17 mouse cellular contexts compared by ENCODE assay signal in the genomic region with DNA sequence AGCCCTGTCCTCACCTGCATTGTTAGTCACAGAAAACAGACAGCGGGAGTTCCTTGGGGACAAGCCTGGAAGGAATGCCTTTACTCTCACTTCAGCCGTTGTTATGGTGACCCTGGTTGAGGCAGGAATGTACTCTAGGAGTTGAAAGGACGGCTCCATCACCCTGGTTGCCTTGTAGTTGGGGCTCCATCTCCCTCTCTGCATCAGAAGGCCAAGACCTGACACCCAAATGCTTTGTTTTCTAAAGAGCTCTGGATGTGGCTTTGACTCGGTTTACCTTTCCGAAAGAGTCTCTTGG. TPM values are rescaled to one million over a fixed set of nuclear protein-coding genes. Genes with fewer than 3 reads are reported as not detected.
DNase-seq lines count a peak whose midpoint lies in the region; ATAC-seq lines count a peak whose summit lies in the region.
"Had no signal": no experiment of that assay in that cellular context is flagged by ENCODE, and none has a peak within 500 bp of the region (broad histone marks: within the 10 kb centered on the region; RNA-seq: fewer than 3 reads in every experiment).

No protein-coding gene starts in this region.

- H3K4me1 ChIP-seq in forebrain, embryonic 10.5 days = peaks cover 58% of the 10 kb centered on the region
- H3K4me1 ChIP-seq in forebrain, embryonic 14.5 days (ENCODE audit: control insufficient read depth, insufficient read depth, low read length) = peaks cover 32% of the 10 kb centered on the region
- H3K4me1 ChIP-seq in midbrain, embryonic 10.5 days = peaks cover 59% of the 10 kb centered on the region
- peaks cover 36% of the 10 kb centered on the region for H3K4me1 ChIP-seq in midbrain, embryonic 11.5 days (ENCODE audit: control insufficient read depth, insufficient read depth, low read length)
- peaks cover 53% of the 10 kb centered on the region for H3K4me1 ChIP-seq in hindbrain, embryonic 15.5 days (replicated peaks)
- peaks cover 14% of the 10 kb centered on the region for H3K4me1 ChIP-seq in stomach, embryonic 15.5 days

- ATAC-seq in forebrain, embryonic 14.5 days = no peak
- no peak for ATAC-seq in midbrain, embryonic 11.5 days (ENCODE audit: low FRiP score)
- ATAC-seq in hindbrain, embryonic 15.5 days (ENCODE audit: low FRiP score, low read depth) = no peak
- ATAC-seq in stomach, embryonic 15.5 days (ENCODE audit: insufficient read depth, low FRiP score, low read depth) = no peak

- no peak overlapping the region for H3K4me2 ChIP-seq in forebrain, embryonic 14.5 days (ENCODE audit: low read length)
- no peak overlapping the region for H3K4me2 ChIP-seq in midbrain, embryonic 11.5 days
- no peak overlapping the region for H3K4me2 ChIP-seq in hindbrain, embryonic 15.5 days
- no peak overlapping the region for H3K4me2 ChIP-seq in stomach, embryonic 15.5 days
- H3K4me2 ChIP-seq: embryonic facial prominence, embryonic 15.5 days; heart, embryonic 12.5 days; limb, embryonic 12.5 days; liver, embryonic 15.5 days had no signal

- H3K36me3 ChIP-seq in forebrain, embryonic 10.5 days (replicated peaks) = no peaks in the 10 kb centered on the region
- no peaks in the 10 kb centered on the region for H3K36me3 ChIP-seq in forebrain, embryonic 14.5 days (ENCODE audit: control insufficient read depth, insufficient read depth, low read length)
- H3K36me3 ChIP-seq in midbrain, embryonic 10.5 days = no peaks in the 10 kb centered on the region
- no peaks in the 10 kb centered on the region for H3K36me3 ChIP-seq in midbrain, embryonic 11.5 days (ENCODE audit: control insufficient read depth, insufficient read depth, low read length)
- no peaks in the 10 kb centered on the region for H3K36me3 ChIP-seq in hindbrain, embryonic 15.5 days
- no peaks in the 10 kb centered on the region for H3K36me3 ChIP-seq in stomach, embryonic 15.5 days
- H3K36me3 ChIP-seq: embryonic facial prominence, embryonic 15.5 days; heart, embryonic 12.5 days; limb, embryonic 12.5 days; liver, embryonic 15.5 days had no signal

- peak; percentile 35 for DNase-seq in forebrain, embryonic 10.5 days (ENCODE audit: extremely low spot score, low spot score)
- DNase-seq in forebrain, embryonic 14.5 days (ENCODE audit: low spot score) = no peak
- no peak for DNase-seq in midbrain, embryonic 10.5 days (ENCODE audit: low spot score)
- DNase-seq in midbrain, embryonic 11.5 days (ENCODE audit: low spot score, missing footprints) = no peak
- DNase-seq in kidney, adult 18-20 months = no peak
- no peak for DNase-seq in liver
- DNase-seq: gastrocnemius, postnatal 36 days; heart, postnatal 36 days; lung, postnatal 14 days; right cerebral cortex, adult 18-20 months; thymus, postnatal 25 days had no signal

- 50% methylated on average over 5 of the region's 5 CpGs for WGBS in forebrain, embryonic 10.5 days
- WGBS in forebrain, embryonic 14.5 days = 40% methylated on average over 5 of the region's 5 CpGs
- 33% methylated on average over 5 of the region's 5 CpGs for WGBS in midbrain, embryonic 10.5 days
- 33% methylated on average over 5 of the region's 5 CpGs for WGBS in midbrain, embryonic 11.5 days
- 37% methylated on average over 5 of the region's 5 CpGs for WGBS in hindbrain, embryonic 15.5 days
- 62% methylated on average over 5 of the region's 5 CpGs for WGBS in stomach, embryonic 15.5 days

- H3K9ac ChIP-seq in forebrain, embryonic 14.5 days (ENCODE audit: low read length) = no peak overlapping the region
- no peak overlapping the region for H3K9ac ChIP-seq in midbrain, embryonic 11.5 days (ENCODE audit: low read length)
- no peak overlapping the region for H3K9ac ChIP-seq in hindbrain, embryonic 15.5 days
- H3K9ac ChIP-seq in stomach, embryonic 15.5 days = no peak overlapping the region
- H3K9ac ChIP-seq: embryonic facial prominence, embryonic 15.5 days; heart, embryonic 12.5 days; limb, embryonic 12.5 days; liver, embryonic 15.5 days had no signal

- H3K9me3 ChIP-seq in forebrain, embryonic 10.5 days = no peaks in the 10 kb centered on the region
- H3K9me3 ChIP-seq in forebrain, embryonic 14.5 days (replicated peaks; ENCODE audit: control insufficient read depth, low read length) = no peaks in the 10 kb centered on the region
- H3K9me3 ChIP-seq in midbrain, embryonic 10.5 days (replicated peaks) = no peaks in the 10 kb centered on the region
- H3K9me3 ChIP-seq in midbrain, embryonic 11.5 days (ENCODE audit: control insufficient read depth, low read length) = no peaks in the 10 kb centered on the region
- H3K9me3 ChIP-seq in hindbrain, embryonic 15.5 days = no peaks in the 10 kb centered on the region
- no peaks in the 10 kb centered on the region for H3K9me3 ChIP-seq in stomach, embryonic 15.5 days
- H3K9me3 ChIP-seq: embryonic facial prominence, embryonic 15.5 days; heart, embryonic 12.5 days; limb, embryonic 12.5 days; liver, embryonic 15.5 days had no signal

- H3K27ac ChIP-seq in forebrain, embryonic 10.5 days = peak overlapping the region; percentile 90
- H3K27ac ChIP-seq in forebrain, embryonic 14.5 days (ENCODE audit: low read depth, low read length) = no peak overlapping the region
- peak overlapping the region; percentile 90 for H3K27ac ChIP-seq in midbrain, embryonic 10.5 days (replicated peaks)
- no peak overlapping the region for H3K27ac ChIP-seq in midbrain, embryonic 11.5 days (ENCODE audit: low read depth, low read length)
- peak overlapping the region; percentile 48; the same call in 1 of the 2 replicates for H3K27ac ChIP-seq in hindbrain, embryonic 15.5 days (replicated peaks)
- H3K27ac ChIP-seq in stomach, embryonic 15.5 days = peak overlapping the region; percentile 59; the same call in 1 of the 2 replicates
- H3K27ac ChIP-seq: embryonic facial prominence, embryonic 15.5 days; limb, embryonic 12.5 days; liver, embryonic 15.5 days had no signal

- peak overlapping the region; percentile 18; the same call in 1 of the 2 replicates for H3K4me3 ChIP-seq in forebrain, embryonic 10.5 days
- H3K4me3 ChIP-seq in forebrain, embryonic 14.5 days (ENCODE audit: low read depth, low read length) = no peak overlapping the region
- 0 out of 2 replicates have a peak overlapping the region, but pooled peaks have one; percentile 9 for H3K4me3 ChIP-seq in midbrain, embryonic 10.5 days
- no peak overlapping the region for H3K4me3 ChIP-seq in midbrain, embryonic 11.5 days (ENCODE audit: low read depth, low read length)
- no peak overlapping the region for H3K4me3 ChIP-seq in hindbrain, embryonic 15.5 days
- H3K4me3 ChIP-seq in stomach, embryonic 15.5 days (replicated peaks) = no peak overlapping the region
- H3K4me3 ChIP-seq: embryonic facial prominence, embryonic 15.5 days; heart, embryonic 12.5 days; limb, embryonic 12.5 days; liver, embryonic 15.5 days had no signal

- peaks cover 48% of the 10 kb centered on the region for H3K27me3 ChIP-seq in forebrain, embryonic 10.5 days (ENCODE audit: poor library complexity, severe bottlenecking)
- no peaks in the 10 kb centered on the region for H3K27me3 ChIP-seq in forebrain, embryonic 14.5 days (replicated peaks; ENCODE audit: control insufficient read depth, insufficient read depth, low read length)
- peaks cover 34% of the 10 kb centered on the region for H3K27me3 ChIP-seq in midbrain, embryonic 10.5 days (ENCODE audit: low read depth, poor library complexity, severe bottlenecking)
- H3K27me3 ChIP-seq in midbrain, embryonic 11.5 days (ENCODE audit: control insufficient read depth, insufficient read depth, low read length) = no peaks in the 10 kb centered on the region; the same call in 1 of the 2 replicates
- no peaks in the 10 kb centered on the region for H3K27me3 ChIP-seq in hindbrain, embryonic 15.5 days
- H3K27me3 ChIP-seq in stomach, embryonic 15.5 days (replicated peaks) = peaks cover 19% of the 10 kb centered on the region

RNA-seq across cellular contexts. Expression of a gene that starts 8.8 kb away (rescaled TPM):
- not detected in 2 replicates for polyA plus RNA-seq in forebrain, embryonic 10.5 days (2016; fragmentation: Nextera tagmentation; extraction: Ambion mirVana)
- polyA plus RNA-seq in forebrain, embryonic 14.5 days (2014; fragmentation: Nextera tagmentation; extraction: Ambion mirVana) = not detected in 2 replicates
- polyA plus RNA-seq in midbrain, embryonic 10.5 days (2016; fragmentation: Nextera tagmentation; extraction: Ambion mirVana) = not detected in 2 replicates
- polyA plus RNA-seq in midbrain, embryonic 11.5 days (2014; fragmentation: Nextera tagmentation; extraction: Ambion mirVana) = not detected in 2 replicates
- polyA plus RNA-seq in hindbrain, embryonic 15.5 days (2015; fragmentation: Nextera tagmentation; extraction: Ambion mirVana) = not detected in 2 replicates
- not detected in 2 replicates for polyA plus RNA-seq in stomach, embryonic 15.5 days (2015; fragmentation: Nextera tagmentation; extraction: Ambion mirVana)
- polyA plus RNA-seq: embryonic facial prominence, embryonic 15.5 days; heart, embryonic 12.5 days; limb, embryonic 12.5 days; liver, embryonic 15.5 days had no signal

Comparison
In these comparisons a context has a peak if more than half of its experiments do, and no peak if none do; other contexts are left out.
1. H3K27ac ChIP-seq: peak in forebrain, embryonic 10.5 days (single experiment), midbrain, embryonic 10.5 days (single experiment), hindbrain, embryonic 15.5 days (single experiment) and stomach, embryonic 15.5 days (single experiment); none in forebrain, embryonic 14.5 days (single experiment) and midbrain, embryonic 11.5 days (single experiment).
2. H3K4me3 ChIP-seq: peak in forebrain, embryonic 10.5 days (single experiment) and midbrain, embryonic 10.5 days (single experiment); none in forebrain, embryonic 14.5 days (single experiment), midbrain, embryonic 11.5 days (single experiment), hindbrain, embryonic 15.5 days (single experiment) and stomach, embryonic 15.5 days (single experiment).